Mouse (Mus musculus): Measurements from ENCODE around the gene Slc25a15. TPM values are rescaled to one million over a fixed set of nuclear protein-coding genes. Genes with fewer than 3 reads are reported as not detected.

The Slc25a15 gene
- 14.8 and 17.8 TPM in 2 replicates for polyA plus RNA-seq (2012; rRNA removed)

DNA sequence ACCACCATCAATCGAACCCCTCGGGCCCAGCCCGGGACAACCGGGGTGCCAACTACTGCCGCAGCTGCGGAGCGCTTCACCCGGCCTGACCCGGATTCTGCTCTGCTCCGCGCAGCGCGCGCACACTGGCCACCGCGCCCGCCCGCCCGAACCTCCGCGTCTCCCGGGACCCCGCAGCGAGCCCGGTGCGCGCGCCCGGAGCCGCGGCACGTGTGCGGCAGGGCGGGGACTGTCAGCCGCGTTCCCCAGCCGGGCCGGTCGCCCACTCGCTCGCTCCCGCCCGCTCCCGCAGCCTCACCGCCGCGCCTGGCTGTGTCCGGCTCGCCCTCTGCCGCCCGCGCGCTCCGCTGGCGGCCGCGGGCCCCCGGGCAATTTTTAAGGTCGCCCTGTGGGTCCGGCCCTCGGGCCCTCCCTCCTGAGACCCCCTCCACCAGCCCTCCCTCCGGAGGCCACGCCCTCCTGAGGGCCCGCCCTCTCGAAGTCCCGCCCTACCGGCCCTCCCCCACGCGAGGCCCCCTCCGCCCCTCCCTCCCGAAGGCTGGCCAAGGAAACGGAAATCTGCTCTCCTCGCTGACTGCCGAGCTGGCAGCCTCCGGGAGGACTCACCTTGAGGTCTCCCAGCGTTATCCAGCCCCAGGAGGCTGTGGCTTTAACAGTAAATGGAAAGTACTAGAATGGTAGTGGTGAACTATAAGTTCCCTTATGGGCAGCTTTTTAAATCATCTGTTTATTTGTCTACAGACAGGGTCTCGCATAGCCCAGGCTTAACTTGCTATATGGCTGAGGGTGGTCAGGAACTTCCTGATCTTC lies at the start of gene Slc25a15:
TSS of gene Slc25a15 (minus strand) at position 456 of the 810 bp plus-strand sequence.

DNA sequence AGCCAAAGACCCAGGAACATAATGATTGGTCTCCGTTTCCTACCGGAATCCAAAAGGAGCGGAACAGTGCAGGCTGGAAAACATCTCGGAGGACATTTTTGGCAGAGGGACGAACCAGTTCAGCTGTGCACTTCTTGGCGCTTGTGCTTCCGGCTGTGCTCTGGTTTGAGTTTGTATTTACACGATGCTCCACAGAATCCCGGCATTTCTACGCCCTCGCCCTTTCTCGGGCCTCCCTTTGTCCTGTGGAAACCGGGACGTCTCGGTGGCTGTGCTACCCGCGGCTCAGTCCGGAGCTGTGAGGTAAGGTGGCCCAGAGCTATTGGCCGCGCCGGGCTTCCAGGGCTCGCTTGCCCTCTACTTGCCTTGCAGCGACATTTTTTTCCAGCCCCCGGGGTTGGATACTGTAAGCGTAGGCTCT lies 12.9 kb upstream of the Slc25a15 start, which contains the start of gene Mrps31:
TSS of gene Mrps31 (plus strand) at position 80 of the 421 bp plus-strand sequence.

Other genes starting within 250 kb of the Slc25a15 start
- gene Nek3, start 232.2 kb downstream of the Slc25a15 start, polyA plus RNA-seq (2012; rRNA removed): 1.5 and 1.6 TPM in 2 replicates
- gene Ckap2, start 212.8 kb downstream of the Slc25a15 start, polyA plus RNA-seq (2012; rRNA removed): 10.5 and 12.2 TPM in 2 replicates
- gene Vps36, start 205.8 kb downstream of the Slc25a15 start, polyA plus RNA-seq (2012; rRNA removed): 5.2 and 5.3 TPM in 2 replicates
- gene Thsd1, start 171.3 kb downstream of the Slc25a15 start, polyA plus RNA-seq (2012; rRNA removed): 1.7 and 2.2 TPM in 2 replicates
- gene Tpte, start 115.2 kb downstream of the Slc25a15 start, polyA plus RNA-seq (2012; rRNA removed): not detected in 2 replicates
- gene Mrps31, start 12.8 kb upstream of the Slc25a15 start, polyA plus RNA-seq (2012; rRNA removed): 15.5 and 15.8 TPM in 2 replicates

All from liver, embryonic 18 days (tissue).